Comparison of ENCODE assay signal across 32 mouse cellular contexts in the genomic region with DNA sequence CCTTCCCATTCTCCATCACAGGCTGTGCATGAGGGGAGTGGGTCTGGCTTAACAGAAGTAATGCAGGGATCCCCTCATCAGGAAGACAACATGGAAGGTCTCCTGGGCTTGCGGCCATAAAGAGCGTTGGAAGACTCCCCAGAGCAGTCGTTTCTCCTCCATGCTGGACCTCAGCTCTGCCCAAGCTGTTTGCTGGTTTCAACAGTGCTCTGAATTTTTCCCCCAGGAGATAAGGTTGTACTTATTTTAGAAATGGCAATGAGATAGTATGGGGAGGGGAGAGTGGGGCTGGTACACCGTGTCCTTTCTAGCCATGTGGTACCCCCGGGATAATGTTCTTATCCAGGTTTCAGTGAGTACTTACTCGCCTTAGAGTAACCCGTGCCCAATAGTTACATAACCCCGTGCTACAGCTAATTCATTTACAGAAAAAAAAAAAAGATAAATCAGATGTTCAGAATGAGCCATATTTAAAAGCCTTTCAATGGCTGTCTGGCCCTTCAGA. TPM values are rescaled to one million over a fixed set of nuclear protein-coding genes. Genes with fewer than 3 reads are reported as not detected.
DNase-seq lines count a peak whose midpoint lies in the region; ATAC-seq and TF ChIP-seq lines count a peak whose summit lies in the region.
"Had no signal": no experiment of that assay in that cellular context is flagged by ENCODE, and none has a peak within 500 bp of the region (broad histone marks: within the 10 kb centered on the region; RNA-seq: fewer than 3 reads in every experiment).

No protein-coding gene starts in this region.

- no peak overlapping the region for H3K4me3 ChIP-seq in gastrocnemius, adult 2 months
- H3K4me3 ChIP-seq in heart, embryonic 10.5 days, result no peak overlapping the region
- H3K4me3 ChIP-seq in heart, postnatal 0 days (ENCODE audit: low read depth, low read length), result no peak overlapping the region
- H3K4me3 ChIP-seq: hindbrain, embryonic 12.5 days; intestine, embryonic 15.5 days; limb, embryonic 15.5 days; liver, embryonic 13.5 days; megakaryocyte, embryonic 14.5 days; midbrain, embryonic 12.5 days had no signal

- 73% methylated on average over 8 of the region's 8 CpGs for WGBS in heart, embryonic 10.5 days
- 35% methylated on average over 8 of the region's 8 CpGs for WGBS in heart, postnatal 0 days

- peak; percentile 82 for ATAC-seq in heart, postnatal 0 days (ENCODE audit: insufficient read depth, low read depth)
- no peak for ATAC-seq in monocyte, adult 5-6 weeks (replicated peaks; ENCODE audit: insufficient number of reproducible peaks, low FRiP score, low TSS enrichment, poor library complexity, severe bottlenecking)
- ATAC-seq: forebrain, embryonic 16.5 days; hindbrain, postnatal 0 days; intestine, embryonic 15.5 days; lung, postnatal 0 days had no signal

- DNase-seq in gastrocnemius, adult 2 months, result no peak
- no peak for DNase-seq in gastrocnemius, postnatal 25 days
- DNase-seq in heart, embryonic 10.5 days (ENCODE audit: low spot score), result no peak
- DNase-seq in heart, postnatal 4 days, result no peak
- peak; percentile 81 for DNase-seq in fat pad, adult 2 months (ENCODE audit: extremely low read depth, low read depth, low spot score)
- DNase-seq in heart, postnatal 0 days (ENCODE audit: low spot score), result no peak
- DNase-seq in spleen, postnatal 36 days (ENCODE audit: low spot score in 2 of 2), result no peak
- DNase-seq: adrenal gland, adult 8-10 months; cerebellum, adult 2 months; cerebellum, postnatal 14 days; kidney, adult 8-10 months; kidney, postnatal 10 days; layer of hippocampus, postnatal 36 days; left cerebral cortex, postnatal 4 days; liver, embryonic 13.5 days; lung, adult 18-20 months; lung, postnatal 4 days; retina, postnatal 1 day; right cerebral cortex, postnatal 25 days; spleen, adult 18-20 months; thymus, postnatal 14 days had no signal

- 0 out of 2 replicates have a peak overlapping the region, but pooled peaks have one; percentile 7 for H3K4me2 ChIP-seq in heart, postnatal 0 days (ENCODE audit: low read depth, low read length)
- H3K4me2 ChIP-seq: hindbrain, embryonic 12.5 days; intestine, embryonic 15.5 days; limb, embryonic 15.5 days; liver, embryonic 13.5 days; midbrain, embryonic 12.5 days had no signal

- no peak for TF ChIP-seq CTCF in gastrocnemius, adult 2 months (IDR thresholded peaks at IDR 0.05)
- no peak for TF ChIP-seq CTCF in heart, postnatal 0 days (IDR thresholded peaks at IDR 0.05; ENCODE audit: low read depth)

- no peaks in the 10 kb centered on the region for H3K36me3 ChIP-seq in heart, embryonic 10.5 days
- H3K36me3 ChIP-seq in heart, postnatal 0 days (replicated peaks; ENCODE audit: control insufficient read depth, insufficient read depth, low read length), result no peaks in the 10 kb centered on the region
- H3K36me3 ChIP-seq: hindbrain, embryonic 12.5 days; intestine, embryonic 15.5 days; limb, embryonic 15.5 days; liver, embryonic 13.5 days; midbrain, embryonic 12.5 days had no signal

- H3K27ac ChIP-seq in gastrocnemius, adult 2 months, result peak overlapping the region; percentile 76
- peak overlapping the region; percentile 4; the same call in 1 of the 2 replicates for H3K27ac ChIP-seq in heart, embryonic 10.5 days
- H3K27ac ChIP-seq in heart, postnatal 0 days (ENCODE audit: low read depth), result peak overlapping the region; percentile 69
- H3K27ac ChIP-seq: hindbrain, embryonic 12.5 days; hindbrain, postnatal 0 days; intestine, embryonic 15.5 days; limb, embryonic 15.5 days; liver, embryonic 13.5 days; midbrain, embryonic 12.5 days; stomach, postnatal 0 days had no signal

- peaks cover 56% of the 10 kb centered on the region for H3K4me1 ChIP-seq in heart, embryonic 10.5 days
- H3K4me1 ChIP-seq in heart, postnatal 0 days (ENCODE audit: control insufficient read depth, insufficient read depth), result peaks cover 32% of the 10 kb centered on the region
- H3K4me1 ChIP-seq: liver, embryonic 13.5 days had no signal

- intact Hi-C loops in gastrocnemius, adult 2 months (cut with DNase I), result loop anchor here (5.0 kb wide), 1 partner anchor 43 kb away; no protein-coding TSS in a partner anchor

- H3K9ac ChIP-seq in heart, postnatal 0 days (replicated peaks; ENCODE audit: low read depth, low read length), result no peak overlapping the region
- H3K9ac ChIP-seq: hindbrain, embryonic 12.5 days; intestine, embryonic 15.5 days; limb, embryonic 15.5 days; liver, embryonic 13.5 days; midbrain, embryonic 12.5 days had no signal

- TF ChIP-seq EP300 in heart, postnatal 0 days (IDR thresholded peaks at IDR 0.05; ENCODE audit: low read depth), result peak; percentile 96

- H3K9me3 ChIP-seq in heart, embryonic 10.5 days, result no peaks in the 10 kb centered on the region
- H3K9me3 ChIP-seq in heart, postnatal 0 days (replicated peaks; ENCODE audit: control insufficient read depth, low read length), result no peaks in the 10 kb centered on the region
- H3K9me3 ChIP-seq: G1E; hindbrain, embryonic 12.5 days; intestine, embryonic 15.5 days; limb, embryonic 15.5 days; liver, embryonic 13.5 days; megakaryocyte, embryonic 14.5 days; midbrain, embryonic 12.5 days had no signal

- H3K27me3 ChIP-seq in heart, embryonic 10.5 days (ENCODE audit: insufficient read depth, poor library complexity, severe bottlenecking), result no peaks in the 10 kb centered on the region
- no peaks in the 10 kb centered on the region for H3K27me3 ChIP-seq in heart, postnatal 0 days (ENCODE audit: control insufficient read depth, insufficient read depth, low read length)
- H3K27me3 ChIP-seq: hindbrain, embryonic 12.5 days; intestine, embryonic 15.5 days; limb, embryonic 15.5 days; liver, embryonic 13.5 days; midbrain, embryonic 12.5 days had no signal

RNA-seq across cellular contexts. Expression of a gene that starts 50.6 kb away (rescaled TPM):
- total RNA-seq in gastrocnemius, adult 2 months (2021), result 1 to 10 TPM; 2.0 to 5.4 TPM
- total RNA-seq in gastrocnemius, postnatal 25 days (2021), result 1 to 10 TPM; 2.3 to 2.8 TPM
- polyA plus RNA-seq in heart, embryonic 10.5 days (2016; fragmentation: Nextera tagmentation; extraction: Ambion mirVana), result 58.3 and 65.9 TPM in 2 replicates
- 10 to 100 TPM; 71.9 to 73.4 TPM for total RNA-seq in heart, postnatal 4 days (2021)
- total RNA-seq in heart, postnatal 0 days (2014; rRNA removed; ENCODE audit: low replicate concordance), result 22.8 and 24.5 TPM in 2 replicates
- polyA plus RNA-seq in heart, postnatal 0 days (2015; fragmentation: Nextera tagmentation; extraction: Ambion mirVana), result 61.9 and 67.8 TPM in 2 replicates
- 0.57 to 0.78 TPM in 2 of 3 replicates, not detected in the other for total RNA-seq in monocyte, adult 5-6 weeks (2017)

Comparison
In these comparisons a context has a peak if more than half of its experiments do, and no peak if none do; other contexts are left out.
1. H3K27ac ChIP-seq: peak in every context shown above with its lines; median percentile 76 in gastrocnemius, adult 2 months; 69 in heart, postnatal 0 days; 4 in heart, embryonic 10.5 days.